Mouse (Mus musculus) adrenal gland, postnatal 36 days (tissue): Measurements from ENCODE around the gene Ces1d. TPM values are rescaled to one million over a fixed set of nuclear protein-coding genes. Genes with fewer than 3 reads are reported as not detected.
"Not testable (repeated sequence)": the region's sequence is repeated elsewhere in the genome, so short reads cannot be mapped to it uniquely, and the experiment has no call there.

Experiments used
- DNase-seq, 2 experiments: peaks; one replicate each; pipeline ENCODE4 v3.0.0; 2021; ENCODE audit warnings: mixed read lengths in 1 of 2
- long read RNA-seq, 2 experiments: library from polyadenylated mRNA; stranded (forward); transcript quantifications; one replicate each; pipeline ENCODE4 v2.0.0; 2021; ENCODE audit warnings: borderline sequencing depth in 2 of 2
- total RNA-seq, 2 experiments: library from RNA; stranded (reverse); gene quantifications; 2 replicates each; pipeline ENCODE4 v1.2.3; 2021

Ces1d gene
- total RNA-seq = 100 to 1,000 TPM; 219 to 245 TPM
- long read RNA-seq, experiment 1, transcript Ces1d-201 (14 exons, 2,004 nt) = major isoform, 187 of 219 reads
- long read RNA-seq, experiment 1, partial matches to known transcripts = 16 of 219 reads
- long read RNA-seq, experiment 1, other reads (novel, unspliced or antisense) = 15 of 219 reads
- long read RNA-seq, experiment 2, transcript Ces1d-201 (14 exons, 2,004 nt) = major isoform, 74 of 91 reads
- long read RNA-seq, experiment 2, partial matches to known transcripts = 8 of 91 reads
- long read RNA-seq, experiment 2, other reads (novel, unspliced or antisense) = 4 of 91 reads

DNA sequence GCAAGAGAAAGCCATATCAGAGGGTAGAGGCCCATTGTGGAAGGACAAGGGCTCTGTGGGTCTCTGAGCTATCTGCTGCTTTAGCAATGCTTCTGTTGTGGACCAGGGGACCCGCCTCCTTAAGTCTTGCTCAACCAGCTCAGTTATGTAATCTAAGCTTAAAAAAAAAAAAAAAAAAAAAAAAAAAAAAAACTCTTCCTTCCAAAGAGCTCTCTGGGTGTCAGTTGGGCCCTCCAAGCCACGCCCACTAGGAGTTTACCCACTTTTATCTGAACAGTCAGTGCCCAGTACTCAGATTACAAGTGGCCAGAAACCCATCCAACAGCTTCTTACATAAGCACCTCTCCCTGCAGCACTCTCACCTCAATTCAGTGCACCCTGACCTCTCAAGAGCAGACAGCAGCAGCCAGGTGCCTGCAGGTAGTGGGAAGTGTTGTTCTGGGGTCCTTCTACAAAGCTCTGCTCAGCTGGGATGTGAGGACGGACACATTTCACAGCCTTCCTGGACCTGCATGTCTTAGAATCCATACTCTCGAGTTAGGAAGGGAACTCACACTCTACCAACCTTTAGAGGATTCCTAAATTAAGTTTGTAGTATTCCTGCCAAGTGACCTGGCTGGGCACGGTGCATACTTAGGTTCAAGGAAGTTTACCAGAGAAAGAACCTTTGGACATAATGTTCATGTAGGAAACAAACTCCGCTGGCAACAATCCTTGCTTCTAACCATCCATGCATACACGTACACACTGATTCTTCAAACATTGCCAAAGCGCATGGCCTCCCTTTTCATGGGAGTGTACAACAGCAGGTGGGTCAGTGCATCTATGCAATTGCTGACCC is at the start of gene Ces1d:
Gene Ces1d, minus strand, starts transcription at position 154 of the 841 bp plus-strand sequence.
- peak in 1 of 2 experiments; percentile 54 for DNase-seq

DNA sequence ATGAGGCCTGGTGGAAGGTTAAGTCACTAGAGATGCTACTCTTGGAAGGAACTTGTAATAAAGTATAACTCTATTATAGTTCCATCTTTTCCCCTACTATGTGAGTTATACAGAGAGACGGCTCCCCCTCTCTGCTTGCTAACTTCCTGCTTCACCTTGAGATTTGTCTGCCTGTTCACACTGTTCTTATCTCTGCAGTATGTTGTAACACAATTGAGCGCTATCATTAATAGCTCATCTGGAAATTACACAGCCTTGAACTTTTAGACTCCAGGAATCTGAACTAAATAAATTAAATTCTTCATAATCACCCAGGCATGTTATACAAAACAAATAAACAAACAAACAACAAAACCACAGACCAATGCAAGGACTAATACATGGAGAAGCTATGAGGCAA is 48.4 kb upstream of the Ces1d start:
- DNase-seq = no peak

GRCm38 (mm10) chr8:93239884-93240283 is 42.2 kb upstream of the Ces1d start:
- DNase-seq = no peak

DNA sequence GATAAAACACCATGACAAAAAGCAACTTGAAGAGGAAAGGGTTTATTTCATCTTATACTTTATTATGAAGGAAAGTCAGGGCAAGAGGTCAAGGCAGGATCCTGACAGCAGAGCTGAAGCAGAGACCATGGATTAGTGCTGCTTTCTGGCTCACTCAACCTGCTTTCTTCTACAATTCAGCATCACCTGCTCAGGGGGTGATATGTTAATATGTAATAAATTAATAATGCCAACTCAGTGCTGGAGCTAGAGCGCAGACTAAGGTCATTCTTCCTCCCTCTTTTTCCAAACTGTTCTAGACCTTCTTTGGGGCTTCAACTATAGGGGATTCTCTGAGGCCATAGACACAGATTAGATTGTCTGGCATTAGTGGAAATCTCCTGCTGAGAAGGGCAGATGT is 38.0 kb upstream of the Ces1d start:
- DNase-seq = no peak

- peak; percentile 61 to 72 for DNase-seq
These were observed 37.1 kb upstream of the Ces1d start for GRCm38 (mm10) chr8:93234706-93235105.

DNA sequence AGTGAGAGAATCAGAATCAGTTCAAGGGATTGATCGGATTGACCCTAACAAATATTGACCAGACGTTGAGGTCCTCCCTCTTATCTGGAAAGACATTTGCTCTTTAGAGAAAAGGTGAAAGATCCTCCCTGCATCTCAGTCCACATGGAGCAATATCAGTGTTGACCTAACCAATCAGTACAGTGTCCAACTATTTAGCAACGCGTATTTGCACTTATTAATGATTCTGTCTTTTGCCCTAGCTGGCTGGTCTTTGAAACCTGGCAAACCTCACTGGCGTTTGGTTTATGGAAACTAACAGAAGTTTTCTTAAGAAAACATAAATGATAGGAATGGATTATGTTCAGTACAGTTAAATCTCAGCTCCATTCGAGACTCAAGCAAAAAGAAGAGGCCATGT is 36.4 kb upstream of the Ces1d start:
- DNase-seq = no peak

- DNase-seq = no peak
These were observed 31.8 kb upstream of the Ces1d start, which contains the start of gene Ces1e for GRCm38 (mm10) chr8:93229446-93229845. Gene Ces1e, minus strand, starts transcription at chr8:93229619.

- DNase-seq = peak; percentile 16 to 33
These were observed 31.2 kb upstream of the Ces1d start for GRCm38 (mm10) chr8:93228673-93229370.

DNA sequence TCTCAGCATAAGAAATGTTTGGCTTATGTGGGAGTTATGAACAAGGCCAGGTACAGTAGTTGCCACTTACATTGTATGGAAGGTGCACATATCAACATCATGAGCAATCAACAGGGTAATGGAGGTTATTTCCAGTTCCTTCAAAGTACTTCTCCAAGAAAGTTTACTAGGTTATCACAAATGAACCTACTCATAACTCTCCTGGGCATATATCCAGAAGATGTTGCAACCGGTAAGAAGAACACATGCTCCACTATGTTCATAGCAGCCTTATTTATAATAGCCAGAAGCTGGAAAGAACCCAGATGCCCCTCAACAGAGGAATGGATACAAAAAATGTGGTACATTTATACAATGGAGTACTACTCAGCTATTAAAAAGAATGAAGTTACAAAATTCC is 28.8 kb upstream of the Ces1d start:
- DNase-seq = not testable (repeated sequence)

DNA sequence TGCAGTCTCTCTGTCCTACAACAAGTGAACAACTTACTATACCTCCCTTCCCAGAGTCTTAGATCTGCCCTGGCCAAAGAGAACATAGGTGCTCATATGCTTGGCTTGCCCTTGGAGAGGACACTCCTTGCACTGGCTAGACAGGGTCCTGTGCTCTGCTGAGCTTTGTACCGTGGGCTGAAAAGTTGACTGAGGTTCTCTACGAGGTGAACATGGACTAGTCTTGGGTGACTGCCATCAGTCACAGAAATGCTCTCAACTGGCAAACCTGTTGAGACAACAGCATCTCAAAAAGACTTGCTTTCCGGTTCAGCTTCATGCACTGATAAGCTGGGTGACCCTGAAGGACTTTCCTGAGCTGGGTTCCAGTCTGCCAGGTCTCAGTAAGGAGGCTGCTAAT is 24.3 kb upstream of the Ces1d start:
- DNase-seq = no peak

GRCm38 (mm10) chr8:93217867-93218266 is 20.2 kb upstream of the Ces1d start:
- DNase-seq = no peak

- DNase-seq = no peak
These were observed 19.7 kb upstream of the Ces1d start for GRCm38 (mm10) chr8:93217375-93217774.

DNA sequence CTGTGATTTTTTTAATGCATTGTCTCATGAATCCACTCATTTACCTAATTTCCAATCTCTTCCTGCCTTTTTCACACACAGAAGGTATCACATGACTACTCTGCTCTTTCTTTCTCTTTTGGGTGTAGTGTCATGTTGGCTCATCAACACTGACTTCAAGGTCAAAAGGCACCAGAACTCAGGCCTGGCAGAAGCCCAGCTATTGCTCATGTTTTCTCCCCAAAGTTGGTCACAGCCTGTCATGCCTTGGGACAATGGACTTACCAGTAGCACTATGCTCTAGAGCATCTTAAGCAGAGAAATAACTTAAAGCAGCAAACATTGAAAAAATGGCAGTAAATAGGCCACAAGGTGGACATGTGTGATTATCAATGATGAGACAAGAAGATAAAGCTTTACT is 13.5 kb upstream of the Ces1d start:
- DNase-seq = peak; percentile 51 to 60

DNA sequence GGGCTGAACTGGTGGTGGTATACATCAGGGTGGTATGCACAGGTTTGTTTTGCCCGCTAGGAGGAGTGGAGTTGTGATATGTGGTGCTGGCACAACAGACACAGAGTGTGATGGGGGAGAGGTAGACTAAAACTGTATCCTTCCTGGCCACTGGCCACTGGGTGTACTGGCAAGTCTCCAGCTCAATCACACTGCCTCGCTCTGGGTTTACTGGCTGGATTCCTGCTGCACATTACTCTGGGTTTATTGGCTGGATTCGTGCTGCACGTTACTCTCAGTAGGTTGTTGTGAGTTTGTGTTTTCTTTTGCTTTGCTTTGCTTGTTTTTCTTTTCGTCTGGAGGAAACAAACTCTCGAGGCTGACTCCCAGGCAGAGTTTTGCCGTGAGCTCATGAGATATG is 1.5 kb upstream of the Ces1d start:
- DNase-seq = not testable (repeated sequence)

DNA sequence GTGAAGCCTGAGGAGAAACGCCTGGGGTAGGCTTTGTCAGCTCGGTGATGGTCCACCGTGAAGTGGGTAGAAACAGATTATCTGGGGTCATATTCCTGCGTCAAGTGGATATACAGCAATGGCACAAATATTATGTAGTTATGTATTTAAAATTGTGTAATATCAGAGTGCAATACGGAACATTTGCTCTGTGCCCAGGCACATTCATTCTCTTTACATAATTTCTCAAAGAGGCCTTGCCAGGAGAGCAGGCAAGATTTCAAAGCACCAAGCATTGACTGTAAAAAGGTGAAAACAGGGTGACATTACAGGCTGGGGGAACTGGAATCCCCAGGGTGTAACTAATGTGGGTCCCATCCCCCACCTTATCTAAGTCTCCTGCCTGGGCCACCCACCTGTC is 1.2 kb downstream of the Ces1d start:
- DNase-seq = no peak

DNA sequence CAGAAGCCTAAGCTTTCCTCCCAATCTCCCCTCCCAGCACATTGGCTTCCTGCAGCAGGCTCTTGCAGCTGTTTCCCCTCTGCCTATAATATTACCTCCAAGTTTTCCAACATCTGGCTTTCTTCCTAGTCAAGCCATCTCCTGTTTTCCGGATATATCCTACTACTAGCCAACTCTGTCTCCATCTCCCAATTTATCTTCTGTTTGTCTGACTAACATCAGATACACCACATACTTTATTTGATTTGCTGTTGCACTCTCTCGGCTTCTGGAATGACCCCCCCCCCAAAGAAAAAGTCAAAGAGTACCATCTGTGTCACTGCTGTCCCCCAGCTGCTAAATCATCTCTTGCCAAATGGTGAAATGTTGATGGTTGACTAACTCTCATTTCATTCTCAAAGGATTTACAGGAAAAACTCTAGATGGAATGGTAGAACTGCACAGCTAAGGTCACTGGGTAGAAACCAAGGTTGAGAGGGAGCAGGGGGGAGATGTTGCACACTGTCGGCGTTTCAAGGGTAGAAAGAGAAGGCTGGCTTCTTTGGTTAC is 17.0 kb downstream of the Ces1d start:
- no peak for DNase-seq

DNA sequence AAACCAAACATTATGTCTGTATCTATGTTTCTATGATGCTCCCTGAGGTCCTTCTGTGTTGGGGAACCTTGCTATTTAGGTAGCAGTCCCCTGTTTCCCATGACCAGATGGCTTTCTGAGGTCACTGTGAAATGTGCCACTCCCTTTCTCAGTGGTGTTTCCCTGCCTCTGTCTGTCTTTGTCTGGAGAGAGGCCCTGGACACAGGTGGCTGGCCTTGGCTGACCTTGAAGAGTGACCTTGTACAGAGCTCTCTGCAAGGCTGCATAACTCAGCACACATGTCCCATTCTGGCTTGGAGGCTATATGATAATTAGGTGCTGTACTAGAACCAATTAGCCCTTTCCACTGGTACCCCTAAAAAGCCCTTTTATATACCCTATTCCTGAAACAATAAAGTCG is 21.0 kb downstream of the Ces1d start:
- no peak for DNase-seq

- no peak for DNase-seq
These were observed 23.1 kb downstream of the Ces1d start for GRCm38 (mm10) chr8:93174554-93174953.

DNA sequence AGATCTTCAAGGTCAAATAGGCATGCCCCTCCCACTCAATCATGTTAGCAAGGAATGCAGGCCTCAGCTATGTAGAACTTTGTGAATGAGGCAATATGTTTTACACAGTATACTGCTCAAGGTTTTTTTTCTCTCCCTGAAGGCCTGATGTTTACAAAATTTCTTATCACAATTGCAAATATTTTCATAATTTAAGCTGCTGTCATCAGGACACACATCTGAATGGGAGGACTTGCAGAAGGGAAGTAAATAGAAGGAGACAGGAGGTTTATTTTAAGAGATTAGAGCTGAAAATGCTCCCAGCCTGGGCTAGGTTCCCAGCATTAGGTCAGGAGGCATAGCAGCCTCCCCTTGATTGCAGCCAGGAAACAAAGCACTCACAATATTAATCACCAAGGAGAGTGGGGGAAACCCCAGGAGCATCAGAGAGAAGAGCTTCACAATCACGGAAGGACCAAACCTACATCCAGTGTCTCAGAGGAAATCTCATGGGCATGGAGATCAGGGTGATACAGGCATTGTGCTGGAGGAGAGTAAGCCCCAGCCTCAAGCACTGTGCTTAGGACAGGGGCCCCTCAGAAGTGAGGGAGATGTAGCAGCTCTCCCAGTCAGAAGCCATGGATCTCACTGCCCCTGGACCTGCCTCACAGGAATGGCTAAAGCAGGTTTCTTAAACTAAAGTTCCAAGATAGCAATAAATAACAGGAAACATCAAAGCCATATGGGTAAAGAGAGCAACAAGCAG is 25.6 kb downstream of the Ces1d start:
- DNase-seq = peak in 1 of 2 experiments; percentile 15

GRCm38 (mm10) chr8:93163363-93163762 is 34.3 kb downstream of the Ces1d start:
- DNase-seq = no peak

DNA sequence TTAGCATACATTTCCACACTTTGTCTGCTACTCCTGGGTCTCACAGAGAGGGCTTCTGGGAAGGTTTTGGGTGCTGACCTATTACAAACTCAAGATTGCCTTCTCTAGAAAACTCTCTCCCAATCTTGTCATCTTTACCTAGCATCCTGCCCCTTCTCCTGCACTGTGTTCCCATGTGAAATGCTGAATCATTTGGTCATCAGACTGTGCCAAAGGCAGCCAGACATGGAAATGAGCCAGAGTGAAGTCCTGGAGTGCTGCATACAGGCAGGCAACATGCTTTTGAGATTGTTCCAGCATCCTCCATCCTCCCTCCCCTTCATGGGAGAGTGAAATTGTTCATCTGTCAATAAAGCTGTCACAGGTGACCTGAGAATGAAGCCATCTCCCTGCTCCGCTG is 46.2 kb downstream of the Ces1d start:
- DNase-seq = no peak

DNA sequence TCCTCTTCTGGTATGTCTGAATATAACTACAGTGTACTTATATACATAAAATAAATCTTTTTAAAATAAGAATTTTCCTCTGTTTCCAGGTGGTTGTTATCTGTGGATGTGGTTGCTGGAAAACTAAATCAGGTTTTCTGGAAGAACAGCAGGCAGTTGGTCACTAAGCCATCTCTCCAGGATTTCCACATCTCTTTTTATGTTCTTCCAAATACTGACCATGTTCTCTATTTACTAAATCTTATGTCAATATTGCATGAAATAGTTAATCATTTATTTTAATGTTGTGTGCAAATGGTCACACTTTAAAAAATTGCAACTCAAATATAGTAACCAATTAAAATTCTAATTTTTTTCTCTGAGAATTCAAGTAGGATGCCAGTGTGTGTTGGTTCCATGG is 50.3 kb downstream of the Ces1d start:
- no peak for DNase-seq
